Mouse (Mus musculus) cortical plate, adult 2 months (tissue): Measurements from ENCODE around the gene Cyp2c55.

Source experiments
- CTCF ChIP-seq: fragments of 200-500 bp; IDR thresholded peaks from 2 replicates; pipeline ENCODE4 v1.5.1; 2011; ENCODE audit warnings: mild to moderate bottlenecking, control low read depth, low read length; ENCODE audit not compliant: insufficient read depth; ENCODE audit errors: extremely low read depth
- POLR2A ChIP-seq: fragments of 200-500 bp; IDR thresholded peaks from 2 replicates; pipeline ENCODE4 v1.6.1; 2011; ENCODE audit warnings: mild to moderate bottlenecking, low read length, control low read depth; ENCODE audit not compliant: insufficient read depth; ENCODE audit errors: extremely low read depth

GRCm38 (mm10) chr19:38998676-38999075 lies 8.1 kb upstream of the Cyp2c55 start:
- TF ChIP-seq CTCF (no peak), POLR2A (no peak)
